Mouse (Mus musculus): ENCODE data around the gene Nrip2.

- TF ChIP-seq CTCF (IDR thresholded peaks at IDR 0.05), result no peak
- TF ChIP-seq EP300 (IDR thresholded peaks at IDR 0.05; ENCODE audit: insufficient read depth, low read depth, low read length), result no peak
These were observed 17.1 kb downstream of the Nrip2 start for GRCm38 (mm10) chr6:128416169-128416568.
